Mouse (Mus musculus) neural tube, embryonic 11.5 days (tissue): Measurements from ENCODE around the gene Rcan2. TPM values are rescaled to one million over a fixed set of nuclear protein-coding genes. Genes with fewer than 3 reads are reported as not detected.

Experiments
- ATAC-seq: fragments of 200-750 bp; cut with Nextera tagmentation; 2 replicates; pipeline ENCODE4 v1.8.0; 2017; ENCODE audit warnings: moderate number of reproducible peaks, mild to moderate bottlenecking, moderate TSS enrichment, moderate library complexity; ENCODE audit not compliant: insufficient read depth, low FRiP score, low TSS enrichment
- DNase-seq: peaks from one replicate; pipeline ENCODE4 v3.0.0-alpha.2; 2015; ENCODE audit warnings: low spot score
- H3K27ac ChIP-seq: fragments of 300-500 bp; sonication (generic); 2 replicates; pipeline ENCODE4 v1.5.1; 2014; ENCODE audit warnings: low read depth, mild to moderate bottlenecking, low read length
- H3K27me3 ChIP-seq: fragments of 300-500 bp; sonication (generic); 2 replicates; pipeline ENCODE4 v1.6.1; 2014; ENCODE audit warnings: mild to moderate bottlenecking, low read length, mixed read lengths; ENCODE audit not compliant: control insufficient read depth, insufficient read depth
- H3K36me3 ChIP-seq: fragments of 300-500 bp; sonication (generic); 2 replicates; pipeline ENCODE4 v1.6.1; 2014; ENCODE audit warnings: mild to moderate bottlenecking, low read length, moderate library complexity, mixed read lengths; ENCODE audit not compliant: control insufficient read depth, insufficient read depth
- H3K4me1 ChIP-seq: fragments of 300-500 bp; sonication (generic); 2 replicates; pipeline ENCODE4 v1.6.1; 2014; ENCODE audit warnings: low read length, mixed read lengths; ENCODE audit not compliant: control insufficient read depth, insufficient read depth
- H3K4me2 ChIP-seq: fragments of 300-500 bp; sonication (generic); 2 replicates; pipeline ENCODE4 v1.6.1; 2014; ENCODE audit warnings: low read depth, mild to moderate bottlenecking, moderate library complexity
- H3K4me3 ChIP-seq: fragments of 300-500 bp; sonication (generic); 2 replicates; pipeline ENCODE4 v1.5.1; 2014; ENCODE audit warnings: low read depth, low read length
- H3K9ac ChIP-seq: fragments of 300-500 bp; sonication (generic); 2 replicates; pipeline ENCODE4 v1.6.1; 2014; ENCODE audit warnings: mild to moderate bottlenecking, low read length
- H3K9me3 ChIP-seq: fragments of 300-500 bp; sonication (generic); 2 replicates; pipeline ENCODE4 v1.6.1; 2016; ENCODE audit warnings: low read length; ENCODE audit not compliant: control insufficient read depth
- whole genome bisulfite sequencing: fragments of 180-500 bp; shearing (Covaris S2); extraction: QIAGEN DNeasy Blood & Tissue Kit; methylation state at CpG from one replicate; pipeline ENCODE4 v1.1.7; 2014; 5-methylcytosine and 5-hydroxymethylcytosine counted together
- polyA plus RNA-seq: library from polyadenylated mRNA; unstranded; fragments of >200 nt; fragmentation: Nextera tagmentation; extraction: Ambion mirVana; gene quantifications from 2 replicates; pipeline ENCODE4 v1.2.1, GENCODE M21; 2014

Gene Rcan2
- polyA plus RNA-seq, 1 experiment from 2014 or later = 19.7 TPM

DNA sequence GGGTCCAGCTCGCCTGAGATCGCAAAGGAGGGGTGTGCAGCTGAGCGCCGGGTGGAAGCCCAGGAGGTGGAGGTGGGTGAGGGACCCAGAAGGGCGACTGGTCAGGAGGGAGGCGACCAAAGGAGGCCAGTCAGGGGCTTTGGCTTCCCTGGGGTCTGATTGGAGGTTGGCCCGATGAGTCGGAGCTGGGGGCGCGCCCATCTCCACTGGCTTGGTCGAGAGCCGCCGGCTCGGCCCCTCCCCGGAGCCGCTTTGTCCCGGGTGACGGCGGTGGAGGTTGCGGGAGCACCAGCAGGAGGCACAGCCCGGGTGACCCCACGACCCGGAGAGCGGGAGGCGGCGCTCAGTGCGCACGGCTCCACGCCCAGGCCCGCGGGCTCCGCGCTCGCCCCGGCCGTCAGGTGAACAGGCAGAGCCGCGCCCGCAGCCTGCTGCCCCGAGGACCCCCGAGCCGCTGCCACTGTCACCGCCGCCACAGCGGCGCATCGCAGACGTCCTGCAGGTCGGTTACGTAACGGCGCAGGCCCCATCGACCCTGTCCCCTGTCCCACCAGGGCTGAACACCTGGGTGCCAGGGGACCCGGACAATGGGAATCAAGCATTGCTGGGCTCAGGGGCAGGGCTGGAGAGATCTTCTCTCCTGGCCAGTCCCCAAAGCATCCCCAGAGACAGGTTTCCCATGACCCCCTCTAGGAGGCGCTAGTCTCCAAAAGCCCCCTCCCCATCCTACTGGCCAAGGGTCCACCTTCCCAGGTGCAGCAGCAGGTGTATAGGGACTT lies 633 bp downstream of the Rcan2 start:
- H3K27me3 ChIP-seq = no peaks in the 10 kb centered on the region
- H3K36me3 ChIP-seq = no peaks in the 10 kb centered on the region
- peak overlapping the region; percentile 57 for H3K4me3 ChIP-seq
- no peaks in the 10 kb centered on the region for H3K9me3 ChIP-seq
- WGBS = 0% methylated on average over 53 of the region's 55 CpGs
- peak; percentile 74 for DNase-seq
- no peaks in the 10 kb centered on the region for H3K4me1 ChIP-seq
- H3K9ac ChIP-seq = peak overlapping the region; percentile 74
- peak; percentile 89 for ATAC-seq
- H3K4me2 ChIP-seq = peak overlapping the region; percentile 93
- H3K27ac ChIP-seq = no peak overlapping the region

GRCm38 (mm10) chr17:43802414-43802813 lies 1.3 kb downstream of the Rcan2 start:
- Histone ChIP-seq H3K4me1 (no peaks in the 10 kb centered on the region), H3K27me3 (no peaks in the 10 kb centered on the region), H3K36me3 (no peaks in the 10 kb centered on the region), H3K27ac (no peak overlapping the region), H3K4me3 (peak overlapping the region; percentile 57; the same call in 1 of the 2 replicates), H3K9ac (no peak overlapping the region), H3K9me3 (no peaks in the 10 kb centered on the region), H3K4me2 (peak overlapping the region; percentile 93)
- ATAC-seq (no peak), DNase-seq (no peak)
- WGBS = 61% methylated on average over 11 of the region's 11 CpGs

GRCm38 (mm10) chr17:43803111-43803510 lies 2.0 kb downstream of the Rcan2 start:
- H3K4me3 ChIP-seq = no peak overlapping the region
- no peaks in the 10 kb centered on the region for H3K27me3 ChIP-seq
- 91% methylated on average over 2 of the region's 2 CpGs for WGBS
- H3K27ac ChIP-seq = no peak overlapping the region
- ATAC-seq = no peak
- no peak overlapping the region for H3K4me2 ChIP-seq
- no peaks in the 10 kb centered on the region for H3K36me3 ChIP-seq
- H3K9ac ChIP-seq = no peak overlapping the region
- no peaks in the 10 kb centered on the region for H3K9me3 ChIP-seq
- no peaks in the 10 kb centered on the region for H3K4me1 ChIP-seq
- no peak for DNase-seq

- ATAC-seq (no peak), DNase-seq (no peak)
- H3K4me1 ChIP-seq = no peaks in the 10 kb centered on the region
- no peak overlapping the region for H3K4me3 ChIP-seq
- no peaks in the 10 kb centered on the region for H3K9me3 ChIP-seq
- no peaks in the 10 kb centered on the region for H3K27me3 ChIP-seq
- H3K4me2 ChIP-seq = no peak overlapping the region
- no peak overlapping the region for H3K9ac ChIP-seq
- WGBS = 88% methylated on average over 6 of the region's 6 CpGs
- H3K36me3 ChIP-seq = no peaks in the 10 kb centered on the region
- no peak overlapping the region for H3K27ac ChIP-seq
These were observed 2.6 kb downstream of the Rcan2 start for GRCm38 (mm10) chr17:43803764-43804163.

- ATAC-seq (no peak), DNase-seq (no peak)
These were observed 5.7 kb downstream of the Rcan2 start for GRCm38 (mm10) chr17:43806841-43807240.

DNA sequence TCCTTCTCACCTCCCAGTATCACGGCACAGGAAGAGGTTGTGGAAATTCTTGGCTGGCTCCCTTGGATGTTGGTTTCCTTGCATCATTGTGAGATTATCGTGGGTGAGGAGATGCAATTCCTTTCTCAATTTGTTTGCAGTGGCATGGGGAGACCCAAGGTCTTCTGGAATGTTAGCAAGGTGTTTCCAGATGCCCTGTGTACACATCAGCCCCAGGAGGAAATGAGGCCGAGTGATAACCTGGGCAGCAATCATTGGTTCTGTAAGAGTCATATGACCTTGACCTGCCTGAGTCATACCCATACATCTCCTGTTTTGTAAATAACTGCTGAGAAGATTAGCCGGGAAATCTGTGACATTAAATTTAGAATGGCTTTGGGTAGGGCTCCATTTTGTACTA lies 10.3 kb downstream of the Rcan2 start:
- Histone ChIP-seq H3K4me1 (no peaks in the 10 kb centered on the region), H3K4me3 (no peak overlapping the region), H3K9ac (no peak overlapping the region), H3K27me3 (no peaks in the 10 kb centered on the region), H3K9me3 (no peaks in the 10 kb centered on the region), H3K27ac (no peak overlapping the region), H3K4me2 (no peak overlapping the region), H3K36me3 (no peaks in the 10 kb centered on the region)
- DNase-seq = no peak
- no peak for ATAC-seq
- WGBS = 83% methylated on average over 4 of the region's 4 CpGs

More at GRCm38 (mm10) chr17:43806841-43807240, 5.7 kb downstream of the Rcan2 start:
- H3K4me2 ChIP-seq = no peak overlapping the region
- WGBS = 78% methylated on average over 4 of the region's 4 CpGs
- no peak overlapping the region for H3K9ac ChIP-seq
- no peaks in the 10 kb centered on the region for H3K36me3 ChIP-seq
- H3K9me3 ChIP-seq = no peaks in the 10 kb centered on the region
- H3K4me1 ChIP-seq = no peaks in the 10 kb centered on the region
- H3K27ac ChIP-seq = no peak overlapping the region
- no peak overlapping the region for H3K4me3 ChIP-seq
- H3K27me3 ChIP-seq = no peaks in the 10 kb centered on the region

DNA sequence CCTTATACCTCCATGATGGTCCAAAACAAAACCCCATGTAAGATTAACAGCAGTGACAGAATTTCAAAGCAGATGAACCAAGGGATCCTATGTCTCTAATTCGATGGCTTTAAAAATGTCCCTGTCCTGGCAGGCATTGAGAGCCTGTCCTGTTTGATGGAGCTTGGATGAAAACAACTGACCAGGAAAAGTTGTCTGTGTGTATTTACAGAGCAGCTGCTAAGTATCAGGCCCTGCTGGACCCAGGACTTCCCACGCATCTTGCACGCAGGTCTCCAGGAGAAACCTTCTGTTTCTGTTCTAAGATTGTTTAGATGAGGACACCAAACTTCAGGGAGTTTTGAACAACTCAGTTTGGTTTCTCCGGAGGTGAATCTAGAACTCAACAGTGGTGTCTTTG lies 14.2 kb downstream of the Rcan2 start:
- Histone ChIP-seq H3K27ac (no peak overlapping the region), H3K36me3 (no peaks in the 10 kb centered on the region), H3K9me3 (no peaks in the 10 kb centered on the region), H3K9ac (no peak overlapping the region), H3K27me3 (no peaks in the 10 kb centered on the region), H3K4me3 (no peak overlapping the region), H3K4me1 (no peaks in the 10 kb centered on the region), H3K4me2 (no peak overlapping the region)
- ATAC-seq = no peak
- WGBS = 82% methylated on average over 4 of the region's 4 CpGs
- no peak for DNase-seq

GRCm38 (mm10) chr17:43816480-43816879 lies 15.3 kb downstream of the Rcan2 start:
- 69% methylated on average over 1 of the region's 1 CpGs for WGBS
- DNase-seq (no peak), ATAC-seq (no peak)
- Histone ChIP-seq H3K9ac (no peak overlapping the region), H3K36me3 (no peaks in the 10 kb centered on the region), H3K4me1 (no peaks in the 10 kb centered on the region), H3K27me3 (no peaks in the 10 kb centered on the region), H3K4me3 (no peak overlapping the region), H3K27ac (no peak overlapping the region), H3K9me3 (no peaks in the 10 kb centered on the region), H3K4me2 (no peak overlapping the region)

DNA sequence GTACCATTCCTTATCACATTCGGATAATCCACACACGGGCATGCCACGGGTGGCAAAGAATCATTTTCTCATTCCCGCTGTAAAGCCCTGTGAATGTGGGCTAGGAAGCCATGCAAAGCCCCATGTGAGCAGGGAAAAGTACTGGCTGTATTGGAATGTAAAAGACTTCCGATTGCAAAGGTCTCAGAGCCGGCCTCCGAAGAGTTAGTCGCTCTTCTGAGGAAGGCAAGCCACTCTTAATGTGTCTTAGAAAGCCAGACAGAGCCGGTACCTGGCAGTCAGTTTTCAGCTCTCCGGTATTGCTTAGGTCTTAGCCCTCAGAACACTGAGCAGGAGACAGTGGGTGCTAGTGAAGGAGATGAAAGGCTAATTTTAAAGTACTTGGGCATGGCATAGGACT lies 16.0 kb downstream of the Rcan2 start:
- ATAC-seq = no peak
- 83% methylated on average over 10 of the region's 10 CpGs for WGBS

More for the DNA sequence above, 16.0 kb downstream of the Rcan2 start:
- Histone ChIP-seq H3K9me3 (no peaks in the 10 kb centered on the region), H3K27ac (no peak overlapping the region), H3K36me3 (no peaks in the 10 kb centered on the region), H3K9ac (no peak overlapping the region), H3K4me2 (no peak overlapping the region), H3K27me3 (no peaks in the 10 kb centered on the region), H3K4me1 (no peaks in the 10 kb centered on the region), H3K4me3 (no peak overlapping the region)
- no peak for DNase-seq
